Mouse (Mus musculus) ES-CJ7 (cell line): Measurements from ENCODE around the gene Necab3.
A peak's percentile ranks its signal among the peaks of the same experiment; 100 is the strongest.

ENCODE experiments used
- DNase-seq: peaks from one replicate; pipeline ENCODE4 v3.0.0; 2011; ENCODE audit warnings: low read depth, low spot score

The Necab3 gene

GRCm38 (mm10) chr2:154571976-154572375 is 13.3 kb upstream of the Necab3 start:
- DNase-seq, result no peak

- DNase-seq, result no peak
Observed at GRCm38 (mm10) chr2:154571266-154571665, 12.6 kb upstream of the Necab3 start.

GRCm38 (mm10) chr2:154570666-154571065 is 12.0 kb upstream of the Necab3 start:
- DNase-seq, result no peak

- peak; percentile 95 for DNase-seq
Observed at GRCm38 (mm10) chr2:154569836-154570286, 11.2 kb upstream of the Necab3 start, which contains the start of gene E2f1. E2f1 (minus strand) TSS chr2:154569892.

- DNase-seq, result peak; percentile 54
Observed at GRCm38 (mm10) chr2:154569071-154569748, 10.5 kb upstream of the Necab3 start.

GRCm38 (mm10) chr2:154568329-154569070 is 9.8 kb upstream of the Necab3 start:
- DNase-seq, result peak; percentile 55

GRCm38 (mm10) chr2:154567766-154568165 is 9.1 kb upstream of the Necab3 start:
- no peak for DNase-seq

- no peak for DNase-seq
Observed at GRCm38 (mm10) chr2:154566641-154567040, 8.0 kb upstream of the Necab3 start.

GRCm38 (mm10) chr2:154565562-154565961 is 6.9 kb upstream of the Necab3 start:
- no peak for DNase-seq

GRCm38 (mm10) chr2:154563612-154564170 is 5.0 kb upstream of the Necab3 start:
- DNase-seq, result no peak

GRCm38 (mm10) chr2:154557184-154557832 is 1.4 kb downstream of the Necab3 start:
- no peak for DNase-seq

- DNase-seq, result no peak
Observed at GRCm38 (mm10) chr2:154555235-154555634, 3.5 kb downstream of the Necab3 start.

- peak; percentile 70 for DNase-seq
Observed at GRCm38 (mm10) chr2:154552424-154552907, 6.2 kb downstream of the Necab3 start.

GRCm38 (mm10) chr2:154551927-154552326 is 6.8 kb downstream of the Necab3 start:
- DNase-seq, result peak; percentile 36

GRCm38 (mm10) chr2:154551476-154551875 is 7.2 kb downstream of the Necab3 start, which contains the start of gene Actl10:
Actl10 (plus strand) TSS chr2:154551776.
- no peak for DNase-seq

GRCm38 (mm10) chr2:154550937-154551336 is 7.8 kb downstream of the Necab3 start:
- no peak for DNase-seq

- DNase-seq, result no peak
Observed at GRCm38 (mm10) chr2:154549886-154550189, 8.9 kb downstream of the Necab3 start.

- DNase-seq, result peak; percentile 73
Observed at GRCm38 (mm10) chr2:154549127-154549885, 9.4 kb downstream of the Necab3 start.

GRCm38 (mm10) chr2:154548688-154549087 is 10.0 kb downstream of the Necab3 start:
- DNase-seq, result no peak

- no peak for DNase-seq
Observed at GRCm38 (mm10) chr2:154546711-154547110, 12.0 kb downstream of the Necab3 start, which contains the start of gene 1700003F12Rik. 1700003F12Rik (plus strand) TSS chr2:154547085.
